Mouse (Mus musculus) forebrain, embryonic 13.5 days (tissue): ENCODE results near the gene Bcl10. TPM values are rescaled to one million over a fixed set of nuclear protein-coding genes. Genes with fewer than 3 reads are reported as not detected.

Experiments used
- polyA plus RNA-seq: library from polyadenylated mRNA; unstranded; fragments of >200 nt; fragmentation: Nextera tagmentation; extraction: Ambion mirVana; gene quantifications from 2 replicates; pipeline ENCODE4 v1.2.1, GENCODE M21; 2015

The Bcl10 gene
- polyA plus RNA-seq, 1 experiment from 2014 or later, result 45.4 TPM

Other genes with a start within 250 kb of the Bcl10 start
- 128 and 149 TPM in 2 replicates for gene Ddah1, start 164.1 kb upstream of the Bcl10 start, polyA plus RNA-seq
- gene 2410004B18Rik, start 15.2 kb downstream of the Bcl10 start, polyA plus RNA-seq, result 62.5 and 67.0 TPM in 2 replicates
- 0.59 and 0.88 TPM in 2 replicates for gene Syde2, start 65.1 kb downstream of the Bcl10 start, polyA plus RNA-seq
- 0.81 and 0.89 TPM in 2 replicates for gene Wdr63, start 185.3 kb downstream of the Bcl10 start, polyA plus RNA-seq
- gene Mcoln3, start 194.6 kb downstream of the Bcl10 start, polyA plus RNA-seq, result 0.59 and 0.74 TPM in 2 replicates
- 0.28 and 0.57 TPM in 2 replicates for gene Mcoln2, start 227.0 kb downstream of the Bcl10 start, polyA plus RNA-seq